Mouse (Mus musculus): ENCODE measurements around the gene Mfn2.

DNA sequence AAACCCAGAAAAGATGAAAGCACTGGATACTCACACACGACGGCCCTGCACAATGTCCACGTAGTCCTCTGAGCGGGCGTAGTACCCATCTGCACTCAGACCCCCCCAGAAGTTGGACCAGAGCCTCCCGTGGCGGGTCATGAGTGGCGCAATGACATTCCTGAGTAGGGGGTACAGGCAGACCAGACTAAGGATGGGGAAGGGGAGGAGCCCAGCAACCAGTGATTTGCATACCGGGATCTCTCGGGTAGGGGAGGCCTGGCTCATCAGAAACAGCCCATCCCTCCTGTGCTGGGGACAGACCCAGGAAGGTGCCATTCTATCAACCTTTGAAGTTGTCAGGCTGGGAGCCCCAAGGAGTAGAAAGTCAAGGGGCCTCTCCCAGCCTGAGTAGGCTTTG is 16.5 kb upstream of the Mfn2 start:
- TF ChIP-seq POLR2A (IDR thresholded peaks at IDR 0.05; ENCODE audit: borderline replicate concordance, low read depth, low read length), result no peak
- TF ChIP-seq CTCF (IDR thresholded peaks at IDR 0.05; ENCODE audit: low read depth, low read length), result no peak
